ENCODE assay signal across 9 mouse cellular contexts in the genomic region with DNA sequence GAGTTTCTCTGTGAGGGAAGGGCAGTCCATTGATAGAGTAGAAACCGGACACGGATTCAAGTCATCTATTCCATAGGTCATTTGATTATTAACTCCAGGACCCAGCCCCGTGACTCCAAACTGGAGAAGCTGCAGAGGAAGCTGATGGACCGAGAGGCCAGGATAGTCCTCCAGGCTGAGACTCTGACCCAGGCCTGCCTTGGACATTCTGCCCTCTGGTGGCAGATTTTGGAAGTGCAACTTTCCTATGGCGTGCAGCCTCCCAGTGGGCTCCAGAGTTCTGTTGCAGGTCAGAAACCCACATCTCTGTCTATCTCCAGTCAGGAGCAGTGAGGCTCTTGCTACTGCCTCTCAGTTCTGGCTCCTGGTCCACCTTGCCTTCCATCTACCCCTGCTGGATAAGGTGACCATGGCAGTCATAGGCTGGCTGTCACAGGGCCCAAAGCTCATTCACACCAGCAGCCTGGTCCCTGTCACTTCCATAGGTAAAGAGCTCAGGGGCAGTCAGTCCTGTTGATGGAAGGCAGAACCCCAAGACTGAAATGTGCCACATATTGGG. TPM values are rescaled to one million over a fixed set of nuclear protein-coding genes. Genes with fewer than 3 reads are reported as not detected.
DNase-seq lines count a peak whose midpoint lies in the region; ATAC-seq lines count a peak whose summit lies in the region.
"Had no signal": no experiment of that assay in that cellular context is flagged by ENCODE, and none has a peak within 500 bp of the region (broad histone marks: within the 10 kb centered on the region; RNA-seq: fewer than 3 reads in every experiment).

No protein-coding gene starts in this region.

- WGBS in midbrain, embryonic 10.5 days, result 43% methylated on average over 5 of the region's 5 CpGs
- WGBS in midbrain, embryonic 15.5 days, result 40% methylated on average over 5 of the region's 5 CpGs
- 46% methylated on average over 5 of the region's 5 CpGs for WGBS in hindbrain, embryonic 15.5 days
- 41% methylated on average over 5 of the region's 5 CpGs for WGBS in neural tube, embryonic 12.5 days

- DNase-seq in midbrain, embryonic 10.5 days (ENCODE audit: low spot score), result peak; percentile 75
- peak; percentile 60 for DNase-seq in adrenal gland, postnatal 25 days
- DNase-seq in liver, result peak; percentile 64
- DNase-seq in thymus, postnatal 25 days, result peak; percentile 68

- H3K27ac ChIP-seq in midbrain, embryonic 10.5 days (replicated peaks), result no peak overlapping the region
- H3K27ac ChIP-seq in midbrain, embryonic 15.5 days, result no peak overlapping the region
- H3K27ac ChIP-seq in hindbrain, embryonic 15.5 days (replicated peaks), result no peak overlapping the region
- H3K27ac ChIP-seq in neural tube, embryonic 12.5 days, result no peak overlapping the region

- H3K36me3 ChIP-seq in midbrain, embryonic 10.5 days, result no peaks in the 10 kb centered on the region
- no peaks in the 10 kb centered on the region for H3K36me3 ChIP-seq in midbrain, embryonic 15.5 days (replicated peaks)
- H3K36me3 ChIP-seq in hindbrain, embryonic 15.5 days, result no peaks in the 10 kb centered on the region
- no peaks in the 10 kb centered on the region for H3K36me3 ChIP-seq in neural tube, embryonic 12.5 days

- H3K4me2 ChIP-seq in midbrain, embryonic 15.5 days, result no peak overlapping the region
- no peak overlapping the region for H3K4me2 ChIP-seq in hindbrain, embryonic 15.5 days
- H3K4me2 ChIP-seq in neural tube, embryonic 12.5 days (replicated peaks), result no peak overlapping the region

- H3K9ac ChIP-seq in midbrain, embryonic 15.5 days, result no peak overlapping the region
- H3K9ac ChIP-seq in hindbrain, embryonic 15.5 days, result no peak overlapping the region
- no peak overlapping the region for H3K9ac ChIP-seq in neural tube, embryonic 12.5 days

- no peaks in the 10 kb centered on the region; the same call in 1 of the 2 replicates for H3K4me1 ChIP-seq in midbrain, embryonic 10.5 days
- peaks cover 11% of the 10 kb centered on the region; the same call in 1 of the 2 replicates for H3K4me1 ChIP-seq in midbrain, embryonic 15.5 days
- 0 out of 2 replicates have a peak, but pooled peaks cover 8% of the 10 kb centered on the region for H3K4me1 ChIP-seq in hindbrain, embryonic 15.5 days (replicated peaks)
- H3K4me1 ChIP-seq in neural tube, embryonic 12.5 days, result no peaks in the 10 kb centered on the region

- H3K9me3 ChIP-seq in midbrain, embryonic 10.5 days (replicated peaks), result no peaks in the 10 kb centered on the region
- H3K9me3 ChIP-seq in midbrain, embryonic 15.5 days, result no peaks in the 10 kb centered on the region
- H3K9me3 ChIP-seq in hindbrain, embryonic 15.5 days, result no peaks in the 10 kb centered on the region
- H3K9me3 ChIP-seq in neural tube, embryonic 12.5 days, result no peaks in the 10 kb centered on the region

- H3K27me3 ChIP-seq in midbrain, embryonic 10.5 days (ENCODE audit: low read depth, poor library complexity, severe bottlenecking), result no peaks in the 10 kb centered on the region
- H3K27me3 ChIP-seq in midbrain, embryonic 15.5 days (replicated peaks), result no peaks in the 10 kb centered on the region
- H3K27me3 ChIP-seq in hindbrain, embryonic 15.5 days, result no peaks in the 10 kb centered on the region
- no peaks in the 10 kb centered on the region for H3K27me3 ChIP-seq in neural tube, embryonic 12.5 days (replicated peaks)

- ATAC-seq in midbrain, embryonic 15.5 days (replicated peaks), result no peak
- ATAC-seq in erythroblast, adult 5-6 weeks (replicated peaks; ENCODE audit: low FRiP score, poor library complexity, severe bottlenecking), result peak; percentile 73
- ATAC-seq in hindbrain, embryonic 15.5 days (ENCODE audit: low FRiP score, low read depth), result 0 out of 2 replicates have a peak, but pooled peaks have one; percentile 13
- peak; percentile 67 for ATAC-seq in neural tube, embryonic 12.5 days (ENCODE audit: low FRiP score, low read depth)

- H3K4me3 ChIP-seq in midbrain, embryonic 10.5 days, result no peak overlapping the region
- no peak overlapping the region for H3K4me3 ChIP-seq in midbrain, embryonic 15.5 days
- no peak overlapping the region for H3K4me3 ChIP-seq in hindbrain, embryonic 15.5 days
- H3K4me3 ChIP-seq in neural tube, embryonic 12.5 days, result no peak overlapping the region

RNA-seq across cellular contexts. Expression of a gene that starts 53.3 kb away (rescaled TPM):
- polyA plus RNA-seq in midbrain, embryonic 10.5 days (2016; fragmentation: Nextera tagmentation; extraction: Ambion mirVana), result 0.09 and 0.17 TPM in 2 replicates
- 1.7 and 1.8 TPM in 2 replicates for polyA plus RNA-seq in midbrain, embryonic 15.5 days (2015; fragmentation: Nextera tagmentation; extraction: Ambion mirVana)
- total RNA-seq in adrenal gland, postnatal 25 days (2021), result 0.29 and 1.2 TPM in 2 replicates
- not detected in 2 replicates for total RNA-seq in erythroblast, adult 5-6 weeks (2015; ENCODE audit: low replicate concordance)
- total RNA-seq in erythroblast, adult 5-6 weeks (2017; ENCODE audit: low replicate concordance), result not detected in 2 replicates
- polyA plus RNA-seq in hindbrain, embryonic 15.5 days (2015; fragmentation: Nextera tagmentation; extraction: Ambion mirVana), result 1.6 and 2.7 TPM in 2 replicates
- polyA plus RNA-seq in neural tube, embryonic 12.5 days (2016; fragmentation: Nextera tagmentation; extraction: Ambion mirVana), result 0.39 and 0.46 TPM in 2 replicates
- total RNA-seq: neutrophil, adult 5-6 weeks had no signal
